Mouse (Mus musculus): ENCODE data around the gene Card10. TPM values are rescaled to one million over a fixed set of nuclear protein-coding genes. Genes with fewer than 3 reads are reported as not detected.

Gene Card10
- total and polyA plus RNA-seq, 3 experiments: 15.0 to 22.3 (median 17.0) TPM

- 10% methylated on average over 5 of the region's 5 CpGs for WGBS
- TF ChIP-seq POLR2A (IDR thresholded peaks at IDR 0.05; ENCODE audit: insufficient read depth, low read depth, low read length) (no peak), EP300 (IDR thresholded peaks at IDR 0.05; ENCODE audit: insufficient read depth, low read depth, low read length) (peak; percentile 51; the same call in 1 of the 2 replicates)
- no peak overlapping the region for H3K27ac ChIP-seq
- no peak overlapping the region for H3K4me3 ChIP-seq
- DNase-seq: peak; percentile 68 to 87
- no peaks in the 10 kb centered on the region for H3K27me3 ChIP-seq (ENCODE audit: control insufficient read depth, insufficient read depth, low read length)
- H3K36me3 ChIP-seq (ENCODE audit: control insufficient read depth, insufficient read depth, low read length): no peaks in the 10 kb centered on the region
- H3K79me2 ChIP-seq (replicated peaks; ENCODE audit: control insufficient read depth, insufficient read depth, low read length): no peaks in the 10 kb centered on the region
- intact Hi-C loops (cut with DNase I): loop anchor here (1.0 to 10.0 kb wide), 3 partner anchors 23 to 159 kb away; no protein-coding TSS in a partner anchor
- H3K9ac ChIP-seq (ENCODE audit: low read depth, low read length): no peak overlapping the region
- H3K4me1 ChIP-seq (ENCODE audit: control insufficient read depth, insufficient read depth, low read length): peaks cover 1% of the 10 kb centered on the region; the same call in 1 of the 2 replicates
These were observed 58.6 kb downstream of the Card10 start for GRCm38 (mm10) chr15:78744206-78744605.

- Histone ChIP-seq H3K4me3 (no peak overlapping the region), H3K4me1 (ENCODE audit: control insufficient read depth, insufficient read depth, low read length) (peaks cover 1% of the 10 kb centered on the region; the same call in 1 of the 2 replicates), H3K27ac (no peak overlapping the region), H3K79me2 (replicated peaks; ENCODE audit: control insufficient read depth, insufficient read depth, low read length) (no peaks in the 10 kb centered on the region), H3K9ac (ENCODE audit: low read depth, low read length) (no peak overlapping the region), H3K36me3 (ENCODE audit: control insufficient read depth, insufficient read depth, low read length) (no peaks in the 10 kb centered on the region), H3K27me3 (ENCODE audit: control insufficient read depth, insufficient read depth, low read length) (no peaks in the 10 kb centered on the region)
- DNase-seq: no peak
- no peak for TF ChIP-seq EP300 (IDR thresholded peaks at IDR 0.05; ENCODE audit: insufficient read depth, low read depth, low read length)
- TF ChIP-seq POLR2A (IDR thresholded peaks at IDR 0.05; ENCODE audit: insufficient read depth, low read depth, low read length): no peak
- TF ChIP-seq CTCF (IDR thresholded peaks at IDR 0.05): no peak
- WGBS: 90% methylated on average over 6 of the region's 10 CpGs
- intact Hi-C loops (cut with DNase I): loop anchor here (10.0 kb wide), 1 partner anchor 158 kb away; no protein-coding TSS in a partner anchor
These were observed 60.0 kb downstream of the Card10 start for GRCm38 (mm10) chr15:78742831-78743230.

- Histone ChIP-seq H3K4me1 (ENCODE audit: control insufficient read depth, insufficient read depth, low read length) (peaks cover 1% of the 10 kb centered on the region; the same call in 1 of the 2 replicates), H3K27me3 (ENCODE audit: control insufficient read depth, insufficient read depth, low read length) (no peaks in the 10 kb centered on the region), H3K4me3 (no peak overlapping the region), H3K27ac (no peak overlapping the region), H3K79me2 (replicated peaks; ENCODE audit: control insufficient read depth, insufficient read depth, low read length) (no peaks in the 10 kb centered on the region), H3K36me3 (ENCODE audit: control insufficient read depth, insufficient read depth, low read length) (no peaks in the 10 kb centered on the region), H3K9ac (ENCODE audit: low read depth, low read length) (no peak overlapping the region)
- WGBS: 37% methylated on average over 12 of the region's 12 CpGs
- no peak for TF ChIP-seq EP300 (IDR thresholded peaks at IDR 0.05; ENCODE audit: insufficient read depth, low read depth, low read length)
- TF ChIP-seq POLR2A (IDR thresholded peaks at IDR 0.05; ENCODE audit: insufficient read depth, low read depth, low read length): no peak
- TF ChIP-seq CTCF (IDR thresholded peaks at IDR 0.05): no peak
- intact Hi-C loops (cut with DNase I): loop anchor here (10.0 kb wide), 1 partner anchor 156 kb away; no protein-coding TSS in a partner anchor
- no peak for DNase-seq
These were observed 62.2 kb downstream of the Card10 start for GRCm38 (mm10) chr15:78740662-78741061.

GRCm38 (mm10) chr15:78737146-78737545, 65.7 kb downstream of the Card10 start:
- H3K27ac ChIP-seq: no peak overlapping the region
- intact Hi-C loops (cut with DNase I): no loop called here
- no peak for DNase-seq
- H3K79me2 ChIP-seq (replicated peaks; ENCODE audit: control insufficient read depth, insufficient read depth, low read length): no peaks in the 10 kb centered on the region
- H3K9ac ChIP-seq (ENCODE audit: low read depth, low read length): no peak overlapping the region
- H3K36me3 ChIP-seq (ENCODE audit: control insufficient read depth, insufficient read depth, low read length): no peaks in the 10 kb centered on the region
- no peak for TF ChIP-seq POLR2A (IDR thresholded peaks at IDR 0.05; ENCODE audit: insufficient read depth, low read depth, low read length)
- TF ChIP-seq CTCF (IDR thresholded peaks at IDR 0.05): no peak
- TF ChIP-seq EP300 (IDR thresholded peaks at IDR 0.05; ENCODE audit: insufficient read depth, low read depth, low read length): no peak
- H3K4me1 ChIP-seq (ENCODE audit: control insufficient read depth, insufficient read depth, low read length): no peaks in the 10 kb centered on the region
- 41% methylated on average over 6 of the region's 6 CpGs for WGBS
- no peaks in the 10 kb centered on the region for H3K27me3 ChIP-seq (ENCODE audit: control insufficient read depth, insufficient read depth, low read length)
- no peak overlapping the region for H3K4me3 ChIP-seq

- no peaks in the 10 kb centered on the region for H3K27me3 ChIP-seq (ENCODE audit: control insufficient read depth, insufficient read depth, low read length)
- H3K27ac ChIP-seq: no peak overlapping the region
- no peaks in the 10 kb centered on the region for H3K4me1 ChIP-seq (ENCODE audit: control insufficient read depth, insufficient read depth, low read length)
- no peak for DNase-seq
- H3K4me3 ChIP-seq: no peak overlapping the region
- TF ChIP-seq POLR2A (IDR thresholded peaks at IDR 0.05; ENCODE audit: insufficient read depth, low read depth, low read length) (no peak), EP300 (IDR thresholded peaks at IDR 0.05; ENCODE audit: insufficient read depth, low read depth, low read length) (no peak), CTCF (IDR thresholded peaks at IDR 0.05) (no peak)
- WGBS: 41% methylated on average over 7 of the region's 7 CpGs
- no peaks in the 10 kb centered on the region for H3K36me3 ChIP-seq (ENCODE audit: control insufficient read depth, insufficient read depth, low read length)
- intact Hi-C loops (cut with DNase I): no loop called here
- no peaks in the 10 kb centered on the region for H3K79me2 ChIP-seq (replicated peaks; ENCODE audit: control insufficient read depth, insufficient read depth, low read length)
- H3K9ac ChIP-seq (ENCODE audit: low read depth, low read length): no peak overlapping the region
These were observed 66.2 kb downstream of the Card10 start for GRCm38 (mm10) chr15:78736681-78737100.

- intact Hi-C loops (cut with DNase I): no loop called here
These were observed 66.7 kb downstream of the Card10 start for GRCm38 (mm10) chr15:78736181-78736579.

More at GRCm38 (mm10) chr15:78736181-78736579, 66.7 kb downstream of the Card10 start:
- no peak for TF ChIP-seq POLR2A (IDR thresholded peaks at IDR 0.05; ENCODE audit: insufficient read depth, low read depth, low read length)
- TF ChIP-seq CTCF (IDR thresholded peaks at IDR 0.05): no peak
- Histone ChIP-seq H3K4me1 (ENCODE audit: control insufficient read depth, insufficient read depth, low read length) (no peaks in the 10 kb centered on the region), H3K4me3 (no peak overlapping the region), H3K79me2 (replicated peaks; ENCODE audit: control insufficient read depth, insufficient read depth, low read length) (no peaks in the 10 kb centered on the region), H3K9ac (ENCODE audit: low read depth, low read length) (no peak overlapping the region), H3K36me3 (ENCODE audit: control insufficient read depth, insufficient read depth, low read length) (no peaks in the 10 kb centered on the region), H3K27ac (no peak overlapping the region), H3K27me3 (ENCODE audit: control insufficient read depth, insufficient read depth, low read length) (no peaks in the 10 kb centered on the region)
- WGBS: 54% methylated on average over 3 of the region's 3 CpGs
- DNase-seq: no peak

Measured in heart, adult 2 months (tissue).